Mouse (Mus musculus) left cerebral cortex, postnatal 14 days (tissue): ENCODE data around the gene Raet1e. TPM values are rescaled to one million over a fixed set of nuclear protein-coding genes. Genes with fewer than 3 reads are reported as not detected.

ENCODE experiments used
- total RNA-seq, 2 experiments: library from RNA; stranded (reverse); gene quantifications; 2 replicates each; pipeline ENCODE4 v1.2.3; 2021

Gene Raet1e
- total RNA-seq, 2 experiments from 2014 or later: not detected

Other genes starting within 250 kb of the Raet1e start
- not detected for gene 4930444G20Rik, start 90.5 kb upstream of the Raet1e start, total RNA-seq
- gene E030030I06Rik, start 9.3 kb upstream of the Raet1e start, total RNA-seq: 1 to 10 TPM in 1 of 2 experiments, not detected in 1; 1.1 TPM
- gene H60b, start within 50 bp of the Raet1e start, total RNA-seq: under 1 TPM; 0.35 to 0.42 TPM
- gene Raet1d, start 202.0 kb downstream of the Raet1e start, total RNA-seq: not detected